Mouse (Mus musculus): ENCODE results near the gene Rad51ap2. TPM values are rescaled to one million over a fixed set of nuclear protein-coding genes. Genes with fewer than 3 reads are reported as not detected.

Rad51ap2 gene
- 0.27 and 0.47 TPM in 2 replicates for polyA plus RNA-seq (2015; fragmentation: Nextera tagmentation; extraction: Ambion mirVana)

- WGBS = 1% methylated on average over 37 of the region's 40 CpGs
- Histone ChIP-seq H3K4me3 (peak within 1 kb of the TSS; percentile 64), H3K4me2 (peak within 1 kb of the TSS; percentile 80), H3K4me1 (replicated peaks) (0 out of 2 replicates have a peak, but pooled peaks cover 4% of the 10 kb centered on the region), H3K27ac (peak within 1 kb of the TSS; percentile 18; the same call in 1 of the 2 replicates), H3K9ac (peak within 1 kb of the TSS; percentile 77), H3K36me3 (no peaks in the 10 kb centered on the region), H3K27me3 (peaks cover 6% of the 10 kb centered on the region; the same call in 1 of the 2 replicates), H3K9me3 (no peaks in the 10 kb centered on the region)
- peak; percentile 100 for ATAC-seq (ENCODE audit: low FRiP score)
These were observed at the start of gene Rad51ap2 for GRCm38 (mm10) chr12:11455549-11456194. Gene Rad51ap2 (plus strand): TSS chr12:11456079.

GRCm38 (mm10) chr12:11407679-11408078, 48.2 kb upstream of the Rad51ap2 start:
- WGBS = 93% methylated on average over 4 of the region's 4 CpGs
- no peak for ATAC-seq (ENCODE audit: low FRiP score)

GRCm38 (mm10) chr12:11418112-11418511, 37.8 kb upstream of the Rad51ap2 start:
- Histone ChIP-seq H3K27ac (no peak overlapping the region), H3K9ac (no peak overlapping the region), H3K9me3 (no peaks in the 10 kb centered on the region; the same call in 1 of the 2 replicates), H3K27me3 (no peaks in the 10 kb centered on the region), H3K4me3 (no peak overlapping the region), H3K4me2 (no peak overlapping the region), H3K4me1 (replicated peaks) (no peaks in the 10 kb centered on the region), H3K36me3 (no peaks in the 10 kb centered on the region)
- WGBS = 87% methylated on average over 6 of the region's 6 CpGs
- no peak for ATAC-seq (ENCODE audit: low FRiP score)

More at GRCm38 (mm10) chr12:11407679-11408078, 48.2 kb upstream of the Rad51ap2 start:
- H3K9ac ChIP-seq = no peak overlapping the region
- no peaks in the 10 kb centered on the region for H3K36me3 ChIP-seq
- no peaks in the 10 kb centered on the region for H3K9me3 ChIP-seq
- no peaks in the 10 kb centered on the region for H3K4me1 ChIP-seq (replicated peaks)
- no peak overlapping the region for H3K4me3 ChIP-seq
- no peak overlapping the region for H3K27ac ChIP-seq
- H3K4me2 ChIP-seq = no peak overlapping the region
- H3K27me3 ChIP-seq = no peaks in the 10 kb centered on the region

- no peak overlapping the region for H3K4me3 ChIP-seq
- 75% methylated on average over 4 of the region's 4 CpGs for WGBS
- H3K9ac ChIP-seq = no peak overlapping the region
- no peaks in the 10 kb centered on the region for H3K36me3 ChIP-seq
- no peak overlapping the region for H3K4me2 ChIP-seq
- no peaks in the 10 kb centered on the region for H3K9me3 ChIP-seq
- ATAC-seq (ENCODE audit: low FRiP score) = no peak
- H3K4me1 ChIP-seq (replicated peaks) = no peaks in the 10 kb centered on the region
- no peak overlapping the region for H3K27ac ChIP-seq
- H3K27me3 ChIP-seq = no peaks in the 10 kb centered on the region
These were observed 28.5 kb upstream of the Rad51ap2 start for GRCm38 (mm10) chr12:11427396-11427795.

GRCm38 (mm10) chr12:11433126-11433525, 22.8 kb upstream of the Rad51ap2 start:
- Histone ChIP-seq H3K4me2 (no peak overlapping the region), H3K9ac (no peak overlapping the region), H3K4me3 (no peak overlapping the region), H3K27me3 (peaks cover 17% of the 10 kb centered on the region), H3K9me3 (no peaks in the 10 kb centered on the region), H3K36me3 (no peaks in the 10 kb centered on the region), H3K27ac (no peak overlapping the region), H3K4me1 (replicated peaks) (peaks cover 19% of the 10 kb centered on the region)
- ATAC-seq (ENCODE audit: low FRiP score) = no peak
- 91% methylated on average over 1 of the region's 1 CpGs for WGBS

GRCm38 (mm10) chr12:11433716-11434115, 22.2 kb upstream of the Rad51ap2 start:
- Histone ChIP-seq H3K9ac (peak overlapping the region; percentile 29; the same call in 1 of the 2 replicates), H3K27me3 (peaks cover 21% of the 10 kb centered on the region), H3K9me3 (no peaks in the 10 kb centered on the region), H3K4me1 (replicated peaks) (peaks cover 21% of the 10 kb centered on the region), H3K4me2 (peak overlapping the region; percentile 30; the same call in 1 of the 2 replicates), H3K36me3 (no peaks in the 10 kb centered on the region), H3K27ac (no peak overlapping the region), H3K4me3 (no peak overlapping the region)
- WGBS = 63% methylated on average over 1 of the region's 1 CpGs
- ATAC-seq (ENCODE audit: low FRiP score) = no peak

- Histone ChIP-seq H3K27ac (no peak overlapping the region), H3K9ac (0 out of 2 replicates have a peak overlapping the region, but pooled peaks have one; percentile 62), H3K9me3 (no peaks in the 10 kb centered on the region), H3K36me3 (no peaks in the 10 kb centered on the region), H3K4me2 (peak overlapping the region; percentile 67), H3K27me3 (peaks cover 21% of the 10 kb centered on the region), H3K4me1 (replicated peaks) (peaks cover 21% of the 10 kb centered on the region), H3K4me3 (peak overlapping the region; percentile 47)
- no peak for ATAC-seq (ENCODE audit: low FRiP score)
- WGBS = 79% methylated on average over 8 of the region's 8 CpGs
These were observed 21.4 kb upstream of the Rad51ap2 start for GRCm38 (mm10) chr12:11434446-11434845.

GRCm38 (mm10) chr12:11435246-11436022, 20.4 kb upstream of the Rad51ap2 start:
- Histone ChIP-seq H3K4me1 (replicated peaks) (peaks cover 21% of the 10 kb centered on the region), H3K4me2 (peak overlapping the region; percentile 67), H3K27me3 (peaks cover 21% of the 10 kb centered on the region), H3K9me3 (no peaks in the 10 kb centered on the region), H3K9ac (peak overlapping the region; percentile 62), H3K36me3 (no peaks in the 10 kb centered on the region), H3K4me3 (peak overlapping the region; percentile 47), H3K27ac (no peak overlapping the region)
- no peak for ATAC-seq (ENCODE audit: low FRiP score)
- 6% methylated on average over 15 of the region's 15 CpGs for WGBS

- peak; percentile 34; the same call in 1 of the 2 replicates for ATAC-seq (ENCODE audit: low FRiP score)
- H3K27ac ChIP-seq = peak overlapping the region; percentile 72
- peak overlapping the region; percentile 62 for H3K9ac ChIP-seq
- H3K27me3 ChIP-seq = peaks cover 21% of the 10 kb centered on the region
- H3K4me2 ChIP-seq = peak overlapping the region; percentile 67
- peaks cover 21% of the 10 kb centered on the region for H3K4me1 ChIP-seq (replicated peaks)
- H3K9me3 ChIP-seq = no peaks in the 10 kb centered on the region
- H3K36me3 ChIP-seq = no peaks in the 10 kb centered on the region
- 2% methylated on average over 12 of the region's 12 CpGs for WGBS
- peak overlapping the region; percentile 47 for H3K4me3 ChIP-seq
These were observed 19.9 kb upstream of the Rad51ap2 start for GRCm38 (mm10) chr12:11436023-11436350.

- H3K9ac ChIP-seq = peak within 1 kb of the TSS; percentile 73
- peaks cover 21% of the 10 kb centered on the region for H3K27me3 ChIP-seq
- no peaks in the 10 kb centered on the region for H3K36me3 ChIP-seq
- peak within 1 kb of the TSS; percentile 72 for H3K27ac ChIP-seq
- no peaks in the 10 kb centered on the region for H3K9me3 ChIP-seq
- ATAC-seq (ENCODE audit: low FRiP score) = peak; percentile 95
- peak within 1 kb of the TSS; percentile 47 for H3K4me3 ChIP-seq
- WGBS = 5% methylated on average over 34 of the region's 34 CpGs
- peak within 1 kb of the TSS; percentile 67 for H3K4me2 ChIP-seq
- peaks cover 21% of the 10 kb centered on the region for H3K4me1 ChIP-seq (replicated peaks)
These were observed 19.2 kb upstream of the Rad51ap2 start, which contains the start of gene Vsnl1 for GRCm38 (mm10) chr12:11436497-11437265. Gene Vsnl1 (minus strand): TSS chr12:11436613.

GRCm38 (mm10) chr12:11437266-11437906, 18.5 kb upstream of the Rad51ap2 start:
- peak overlapping the region; percentile 47 for H3K4me3 ChIP-seq
- peaks cover 21% of the 10 kb centered on the region for H3K4me1 ChIP-seq (replicated peaks)
- peak overlapping the region; percentile 67 for H3K4me2 ChIP-seq
- peak; percentile 21 for ATAC-seq (ENCODE audit: low FRiP score)
- no peaks in the 10 kb centered on the region for H3K9me3 ChIP-seq
- H3K9ac ChIP-seq = peak overlapping the region; percentile 73
- peak overlapping the region; percentile 35 for H3K27ac ChIP-seq
- 19% methylated on average over 17 of the region's 17 CpGs for WGBS
- H3K27me3 ChIP-seq = peaks cover 21% of the 10 kb centered on the region
- no peaks in the 10 kb centered on the region for H3K36me3 ChIP-seq
